Mouse (Mus musculus) thymus, postnatal 14 days (tissue): Measurements from ENCODE around the gene Timm22.
A peak's percentile ranks its signal among the peaks of the same experiment; 100 is the strongest.

Source experiments
- DNase-seq: peaks from one replicate; pipeline ENCODE4 v3.0.0; 2021

The Timm22 gene

DNA sequence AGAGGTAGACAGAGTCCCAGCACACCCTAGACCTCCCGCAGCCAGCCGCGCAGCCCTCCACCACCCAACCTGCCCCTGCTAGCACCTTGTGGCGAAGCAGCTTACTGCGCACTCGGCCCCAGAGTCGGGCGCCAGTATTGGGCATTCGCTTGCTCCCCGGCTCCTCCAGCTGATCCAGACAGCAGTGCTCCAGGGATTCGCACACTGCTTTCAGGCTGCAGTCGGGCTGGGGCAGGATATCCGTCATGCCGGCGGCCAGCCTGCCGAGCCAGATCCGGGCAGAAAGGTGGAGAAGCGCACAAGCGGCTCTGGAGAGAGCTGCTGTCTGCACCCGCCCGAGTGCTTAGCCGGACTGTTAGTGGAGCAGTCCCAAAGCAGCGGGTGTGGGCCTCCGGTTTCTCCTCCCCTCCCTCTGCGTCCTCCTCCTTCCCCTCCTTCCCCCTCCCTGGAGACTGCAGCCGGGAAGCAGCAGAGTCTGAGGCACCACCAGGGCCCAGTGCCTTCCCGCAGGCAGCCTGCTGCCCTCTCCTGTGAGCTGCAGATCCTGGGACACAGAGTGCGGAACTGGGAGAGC lies 30.2 kb downstream of the Timm22 start:
- no peak for DNase-seq

- DNase-seq: no peak
Measured at GRCm38 (mm10) chr11:76439666-76440065, 32.9 kb downstream of the Timm22 start.

DNA sequence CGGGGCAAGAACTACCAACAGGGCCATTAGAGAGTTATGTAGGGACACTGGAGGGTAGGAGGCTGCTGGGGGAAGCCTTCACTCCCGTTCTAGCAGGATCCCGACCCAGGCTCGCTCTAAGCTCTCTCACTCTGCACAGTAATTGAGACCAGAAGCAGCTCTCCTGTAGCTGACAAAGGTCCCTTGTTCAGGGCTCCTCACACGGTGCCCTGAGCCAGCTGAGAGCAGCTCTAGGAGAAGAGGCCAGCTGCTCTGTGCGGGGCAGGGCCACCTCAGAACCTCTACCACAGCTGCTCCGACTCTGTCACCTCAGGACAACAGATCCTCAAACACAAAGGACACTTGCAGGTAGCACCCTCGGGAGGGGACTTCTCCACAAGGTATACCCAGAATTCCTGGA lies 38.7 kb downstream of the Timm22 start:
- DNase-seq: no peak

DNA sequence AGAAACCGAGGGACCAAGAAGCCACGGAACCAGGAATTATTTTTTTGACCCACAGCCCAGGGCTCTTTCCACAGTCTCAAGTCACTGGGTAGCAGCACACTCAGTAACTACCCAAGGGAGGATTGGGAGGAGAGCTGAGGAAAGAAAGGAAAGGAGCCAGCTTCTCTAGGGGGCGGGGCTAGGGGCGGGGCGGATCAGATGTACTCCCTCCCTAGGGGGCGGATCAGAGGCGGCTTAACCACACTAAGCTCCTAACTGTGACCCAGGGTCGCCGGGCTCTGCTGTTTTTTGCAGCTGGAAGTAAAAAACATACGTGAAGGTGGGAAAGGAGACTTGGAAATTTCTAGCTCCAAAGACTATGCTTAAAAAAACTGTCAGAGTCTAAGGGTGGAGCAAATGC lies 39.5 kb downstream of the Timm22 start:
- DNase-seq: no peak

DNA sequence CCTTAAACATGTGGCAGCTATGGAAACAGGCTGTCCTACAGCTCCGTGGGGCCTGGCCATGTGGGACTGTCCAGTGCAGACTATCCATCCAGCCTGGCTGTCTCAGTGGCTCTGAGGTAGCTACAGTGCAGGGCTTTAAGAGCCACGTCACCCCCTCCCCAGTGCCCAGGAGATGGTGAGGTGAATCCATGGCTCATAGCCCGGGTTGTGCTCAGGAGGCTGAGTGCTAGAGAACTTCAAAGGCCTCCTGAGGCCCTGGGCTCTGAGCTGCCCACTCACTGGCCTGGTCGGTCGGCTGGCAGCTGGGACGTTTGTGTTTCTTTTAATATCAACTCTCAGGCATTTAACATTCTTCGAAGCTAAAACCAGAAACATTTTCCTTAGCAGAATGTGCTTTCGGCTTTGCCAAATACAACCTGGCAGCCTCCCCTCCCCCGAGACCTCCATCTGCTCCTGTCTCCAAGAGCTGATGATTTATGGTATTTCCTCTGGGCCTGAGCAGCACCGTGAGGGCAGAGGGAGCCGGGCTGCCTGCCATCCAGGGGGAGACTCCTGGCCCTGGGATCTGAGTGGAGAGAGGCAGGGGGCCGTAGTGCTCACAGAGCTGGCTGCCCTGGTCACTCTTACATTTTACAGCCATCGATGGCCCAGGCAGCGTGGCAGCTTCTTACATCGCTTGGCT lies 42.9 kb downstream of the Timm22 start:
- no peak for DNase-seq

- no peak for DNase-seq
Measured at GRCm38 (mm10) chr11:76450202-76450561, 43.4 kb downstream of the Timm22 start.

DNA sequence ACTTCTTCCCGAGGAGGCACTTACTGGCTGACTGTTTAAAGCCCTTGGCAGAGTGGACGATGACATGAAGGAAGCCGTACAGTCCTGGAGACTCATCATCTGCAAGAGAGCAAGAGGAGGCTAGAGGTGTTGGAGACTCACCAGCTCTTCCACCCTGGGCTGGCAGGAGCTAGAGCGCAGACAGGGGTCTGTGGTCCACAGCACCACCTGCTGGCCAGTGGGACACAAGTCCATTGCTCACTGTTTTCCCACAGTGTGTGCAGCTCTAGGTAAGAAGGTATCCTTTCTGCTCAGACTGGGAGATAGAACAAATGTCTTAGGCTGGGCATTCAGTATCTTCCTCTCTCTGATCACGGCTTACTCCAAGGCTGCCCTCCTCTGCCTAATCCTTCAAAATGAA lies 47.7 kb downstream of the Timm22 start:
- DNase-seq: peak; percentile 76

- DNase-seq: peak; percentile 93
Measured at GRCm38 (mm10) chr11:76456233-76456632, 49.5 kb downstream of the Timm22 start.

DNA sequence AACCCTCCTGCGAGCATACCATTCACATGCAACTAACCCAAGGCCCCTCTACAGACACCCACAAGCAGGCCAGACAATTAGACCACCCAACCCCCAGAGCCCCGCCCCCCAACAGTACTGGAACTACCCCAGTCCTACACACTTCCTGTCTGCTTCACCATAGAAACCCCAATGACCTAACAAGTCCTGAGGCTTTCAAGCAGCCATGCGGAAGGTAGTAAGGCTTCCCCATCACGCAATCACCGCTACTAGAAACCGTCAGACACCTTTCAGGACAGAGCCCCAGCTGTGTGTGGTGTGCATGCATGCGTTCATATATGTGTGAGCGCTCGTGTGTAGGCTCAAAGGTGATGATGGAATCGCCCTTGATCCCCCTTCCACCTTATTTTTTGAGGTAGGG lies 50.1 kb downstream of the Timm22 start:
- DNase-seq: peak; percentile 41

DNA sequence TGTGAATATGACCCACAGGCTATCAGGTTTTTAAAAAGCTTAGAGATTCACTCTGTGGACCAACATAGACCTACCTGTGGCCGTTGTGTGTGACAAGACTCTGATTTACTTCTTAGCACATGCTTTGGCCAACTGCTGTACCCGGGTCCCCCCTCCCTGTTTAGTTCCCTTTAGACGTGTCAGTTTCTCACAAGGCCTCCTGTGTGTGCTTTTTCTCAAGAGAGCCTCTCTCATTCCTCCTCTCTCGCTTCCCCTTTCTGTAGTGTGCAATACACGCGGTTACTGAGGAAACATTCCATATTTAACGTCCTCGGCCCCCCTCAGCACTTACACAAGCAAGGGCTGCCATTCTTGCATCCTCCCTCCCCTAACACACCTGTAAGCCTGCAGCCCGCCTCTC lies 52.0 kb downstream of the Timm22 start:
- DNase-seq: no peak

GRCm38 (mm10) chr11:76459489-76459888 lies 52.7 kb downstream of the Timm22 start:
- no peak for DNase-seq

DNA sequence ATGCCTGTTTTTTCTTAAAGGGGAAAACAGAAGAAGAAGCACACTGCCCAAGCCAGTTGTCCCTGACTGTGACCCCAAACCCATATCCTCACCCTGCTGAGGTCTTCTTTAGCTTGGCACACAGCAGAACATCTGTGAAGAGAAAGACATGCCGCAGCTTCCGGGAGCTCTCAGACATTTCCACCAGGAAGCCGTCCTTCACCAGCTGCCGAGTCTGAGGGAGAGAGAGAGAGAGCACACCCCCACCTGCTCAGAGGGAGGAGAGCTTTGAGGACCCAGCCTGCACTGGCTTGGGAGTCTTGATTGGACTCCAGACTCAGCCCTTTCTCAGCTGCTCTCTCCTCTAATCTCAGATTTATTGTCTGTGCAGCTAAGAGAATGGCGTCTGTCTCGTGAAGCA lies 54.4 kb downstream of the Timm22 start:
- peak; percentile 65 for DNase-seq

- DNase-seq: no peak
Measured at GRCm38 (mm10) chr11:76461696-76462095, 54.9 kb downstream of the Timm22 start.

GRCm38 (mm10) chr11:76465879-76466278 lies 59.1 kb downstream of the Timm22 start:
- no peak for DNase-seq
